Mouse (Mus musculus) forebrain, embryonic 15.5 days (tissue): ENCODE data around the gene Ing5. TPM values are rescaled to one million over a fixed set of nuclear protein-coding genes. Genes with fewer than 3 reads are reported as not detected.
"Not testable (repeated sequence)": the region's sequence is repeated elsewhere in the genome, so short reads cannot be mapped to it uniquely, and the experiment has no call there.

ENCODE experiments used
- ATAC-seq: fragments of 200-750 bp; cut with Nextera tagmentation; replicated peaks from 2 replicates; pipeline ENCODE4 v1.8.0; 2017; ENCODE audit warnings: mild to moderate bottlenecking, moderate TSS enrichment, moderate library complexity
- H3K27ac ChIP-seq: fragments of 300-500 bp; sonication (generic); replicated peaks from 2 replicates; pipeline ENCODE4 v1.5.1; 2015; ENCODE audit warnings: mild to moderate bottlenecking, inconsistent platforms
- H3K27me3 ChIP-seq: fragments of 300-500 bp; sonication (generic); 2 replicates; pipeline ENCODE4 v1.6.1; 2015; ENCODE audit warnings: inconsistent platforms
- H3K36me3 ChIP-seq: fragments of 300-500 bp; sonication (generic); 2 replicates; pipeline ENCODE4 v1.6.1; 2015; ENCODE audit warnings: mild to moderate bottlenecking, inconsistent platforms
- H3K4me1 ChIP-seq: fragments of 300-500 bp; sonication (generic); 2 replicates; pipeline ENCODE4 v1.6.1; 2015; ENCODE audit warnings: inconsistent platforms
- H3K4me2 ChIP-seq: fragments of 300-500 bp; sonication (generic); replicated peaks from 2 replicates; pipeline ENCODE4 v1.6.1; 2015; ENCODE audit warnings: mild to moderate bottlenecking, inconsistent platforms
- H3K4me3 ChIP-seq: fragments of 300-500 bp; sonication (generic); 2 replicates; pipeline ENCODE4 v1.5.1; 2015; ENCODE audit warnings: mild to moderate bottlenecking, inconsistent platforms
- H3K9ac ChIP-seq: fragments of 300-500 bp; sonication (generic); replicated peaks from 2 replicates; pipeline ENCODE4 v1.6.1; 2015; ENCODE audit warnings: mild to moderate bottlenecking, inconsistent platforms
- H3K9me3 ChIP-seq: fragments of 300-500 bp; sonication (generic); 2 replicates; pipeline ENCODE4 v1.6.1; 2016; ENCODE audit warnings: inconsistent platforms
- WGBS: fragments of 180-500 bp; shearing (Covaris S2); methylation state at CpG from one replicate; pipeline ENCODE4 v1.1.7; 2015; ENCODE audit warnings: mixed read lengths; 5-methylcytosine and 5-hydroxymethylcytosine counted together
- polyA plus RNA-seq: library from polyadenylated mRNA; unstranded; fragments of >200 nt; fragmentation: Nextera tagmentation; extraction: Ambion mirVana; gene quantifications from 2 replicates; pipeline ENCODE4 v1.2.1, GENCODE M21; 2015

Ing5 gene
- polyA plus RNA-seq, 1 experiment from 2014 or later, result 10.7 TPM

- Histone ChIP-seq H3K9ac (no peak overlapping the region), H3K4me1 (no peaks in the 10 kb centered on the region), H3K4me2 (no peak overlapping the region), H3K9me3 (no peaks in the 10 kb centered on the region), H3K4me3 (no peak overlapping the region), H3K27me3 (no peaks in the 10 kb centered on the region), H3K27ac (no peak overlapping the region), H3K36me3 (peaks cover 62% of the 10 kb centered on the region)
- WGBS, result 95% methylated on average over 8 of the region's 8 CpGs
- no peak for ATAC-seq
These were observed 14.2 kb downstream of the Ing5 start for GRCm38 (mm10) chr1:93817823-93818532.

- H3K4me3 ChIP-seq, result no peak overlapping the region
- no peaks in the 10 kb centered on the region for H3K4me1 ChIP-seq
- ATAC-seq, result no peak
- no peak overlapping the region for H3K4me2 ChIP-seq
- WGBS, result 90% methylated on average over 7 of the region's 7 CpGs
- no peaks in the 10 kb centered on the region for H3K9me3 ChIP-seq
- H3K36me3 ChIP-seq, result peaks cover 55% of the 10 kb centered on the region
- H3K9ac ChIP-seq, result no peak overlapping the region
- H3K27ac ChIP-seq, result no peak overlapping the region
- no peaks in the 10 kb centered on the region for H3K27me3 ChIP-seq
These were observed 15.0 kb downstream of the Ing5 start for GRCm38 (mm10) chr1:93818722-93819121.

- H3K27me3 ChIP-seq, result no peaks in the 10 kb centered on the region
- H3K27ac ChIP-seq, result peak overlapping the region; percentile 96
- no peak overlapping the region for H3K4me2 ChIP-seq
- H3K4me3 ChIP-seq, result peak overlapping the region; percentile 61; the same call in 1 of the 2 replicates
- peaks cover 17% of the 10 kb centered on the region for H3K4me1 ChIP-seq
- H3K9ac ChIP-seq, result peak overlapping the region; percentile 61
- no peak for ATAC-seq
- H3K36me3 ChIP-seq, result peaks cover 13% of the 10 kb centered on the region
- 81% methylated on average over 3 of the region's 3 CpGs for WGBS
- H3K9me3 ChIP-seq, result no peaks in the 10 kb centered on the region
These were observed 20.2 kb downstream of the Ing5 start for GRCm38 (mm10) chr1:93823796-93824495.

GRCm38 (mm10) chr1:93824609-93825008 is 20.8 kb downstream of the Ing5 start, which contains the start of gene D2hgdh:
TSS of gene D2hgdh (plus strand) at chr1:93824909.
- peaks cover 6% of the 10 kb centered on the region for H3K36me3 ChIP-seq
- peak; percentile 15 for ATAC-seq
- 4% methylated on average over 10 of the region's 10 CpGs for WGBS
- H3K9ac ChIP-seq, result peak within 1 kb of the TSS; percentile 61
- H3K4me2 ChIP-seq, result peak within 1 kb of the TSS; percentile 78
- peaks cover 17% of the 10 kb centered on the region for H3K4me1 ChIP-seq
- H3K4me3 ChIP-seq, result peak within 1 kb of the TSS; percentile 61
- peak within 1 kb of the TSS; percentile 96 for H3K27ac ChIP-seq
- H3K27me3 ChIP-seq, result no peaks in the 10 kb centered on the region
- no peaks in the 10 kb centered on the region for H3K9me3 ChIP-seq

- H3K27me3 ChIP-seq, result no peaks in the 10 kb centered on the region
- H3K27ac ChIP-seq, result peak overlapping the region; percentile 96
- H3K9ac ChIP-seq, result peak overlapping the region; percentile 61
- no peaks in the 10 kb centered on the region for H3K9me3 ChIP-seq
- WGBS, result under 1% methylated on average over 30 of the region's 30 CpGs
- peaks cover 4% of the 10 kb centered on the region; the same call in 1 of the 2 replicates for H3K36me3 ChIP-seq
- H3K4me1 ChIP-seq, result peaks cover 17% of the 10 kb centered on the region
- peak; percentile 97 for ATAC-seq
- H3K4me2 ChIP-seq, result peak overlapping the region; percentile 78
- H3K4me3 ChIP-seq, result peak overlapping the region; percentile 61
These were observed 21.4 kb downstream of the Ing5 start for GRCm38 (mm10) chr1:93825105-93825674.

GRCm38 (mm10) chr1:93825771-93826539 is 22.2 kb downstream of the Ing5 start:
- Histone ChIP-seq H3K27ac (peak overlapping the region; percentile 96), H3K9me3 (no peaks in the 10 kb centered on the region), H3K4me2 (peak overlapping the region; percentile 78), H3K4me3 (peak overlapping the region; percentile 61), H3K4me1 (peaks cover 17% of the 10 kb centered on the region), H3K27me3 (no peaks in the 10 kb centered on the region), H3K9ac (peak overlapping the region; percentile 61), H3K36me3 (peaks cover 2% of the 10 kb centered on the region; the same call in 1 of the 2 replicates)
- ATAC-seq, result peak; percentile 60
- WGBS, result 45% methylated on average over 27 of the region's 27 CpGs

GRCm38 (mm10) chr1:93826540-93826835 is 22.7 kb downstream of the Ing5 start:
- WGBS, result 91% methylated on average over 9 of the region's 9 CpGs
- Histone ChIP-seq H3K27ac (no peak overlapping the region), H3K4me3 (no peak overlapping the region; the same call in 1 of the 2 replicates), H3K9ac (no peak overlapping the region), H3K27me3 (no peaks in the 10 kb centered on the region), H3K4me1 (peaks cover 17% of the 10 kb centered on the region), H3K9me3 (no peaks in the 10 kb centered on the region), H3K36me3 (no peaks in the 10 kb centered on the region), H3K4me2 (peak overlapping the region; percentile 78)
- no peak for ATAC-seq

GRCm38 (mm10) chr1:93832754-93833360 is 29.1 kb downstream of the Ing5 start:
- not testable (repeated sequence) for H3K4me2 ChIP-seq, H3K4me3 ChIP-seq, H3K36me3 ChIP-seq, H3K9ac ChIP-seq, H3K9me3 ChIP-seq, ATAC-seq, H3K4me1 ChIP-seq, H3K27ac ChIP-seq, H3K27me3 ChIP-seq
- WGBS, result 63% methylated on average over 4 of the region's 4 CpGs

GRCm38 (mm10) chr1:93834671-93835150 is 30.9 kb downstream of the Ing5 start:
- Histone ChIP-seq H3K9me3 (no peaks in the 10 kb centered on the region), H3K27ac (no peak overlapping the region), H3K4me3 (no peak overlapping the region), H3K4me1 (no peaks in the 10 kb centered on the region), H3K9ac (no peak overlapping the region), H3K4me2 (no peak overlapping the region), H3K27me3 (no peaks in the 10 kb centered on the region), H3K36me3 (peaks cover 7% of the 10 kb centered on the region; the same call in 1 of the 2 replicates)
- 83% methylated on average over 7 of the region's 7 CpGs for WGBS
- no peak for ATAC-seq

GRCm38 (mm10) chr1:93835211-93835610 is 31.4 kb downstream of the Ing5 start:
- Histone ChIP-seq H3K9ac (no peak overlapping the region), H3K4me1 (no peaks in the 10 kb centered on the region), H3K27me3 (no peaks in the 10 kb centered on the region), H3K36me3 (peaks cover 7% of the 10 kb centered on the region; the same call in 1 of the 2 replicates), H3K27ac (no peak overlapping the region), H3K4me3 (no peak overlapping the region), H3K4me2 (no peak overlapping the region), H3K9me3 (no peaks in the 10 kb centered on the region)
- WGBS, result 95% methylated on average over 4 of the region's 4 CpGs
- ATAC-seq, result no peak

GRCm38 (mm10) chr1:93835876-93836531 is 32.2 kb downstream of the Ing5 start:
- peaks cover 7% of the 10 kb centered on the region; the same call in 1 of the 2 replicates for H3K36me3 ChIP-seq
- H3K27ac ChIP-seq, result no peak overlapping the region
- no peak overlapping the region for H3K4me2 ChIP-seq
- H3K27me3 ChIP-seq, result no peaks in the 10 kb centered on the region
- no peak for ATAC-seq
- no peaks in the 10 kb centered on the region for H3K9me3 ChIP-seq
- no peaks in the 10 kb centered on the region for H3K4me1 ChIP-seq
- H3K9ac ChIP-seq, result no peak overlapping the region
- H3K4me3 ChIP-seq, result no peak overlapping the region
- WGBS, result 93% methylated on average over 6 of the region's 6 CpGs
